Mouse (Mus musculus): ENCODE measurements around the gene Gm4737. TPM values are rescaled to one million over a fixed set of nuclear protein-coding genes. Genes with fewer than 3 reads are reported as not detected.

The Gm4737 gene
- total RNA-seq, 2 experiments from 2014 or later = not detected

Other genes with a start within 250 kb of the Gm4737 start
- 1.3 TPM in 1 of 2 replicates, not detected in the other for gene Phldb2, start 201.5 kb downstream of the Gm4737 start, total RNA-seq (2015; ENCODE audit: low replicate concordance)
- gene Phldb2, start 201.5 kb downstream of the Gm4737 start, total RNA-seq (2017; ENCODE audit: low replicate concordance) = 0.26 TPM in 1 of 2 replicates, not detected in the other
- 0.77 and 0.84 TPM in 2 replicates for gene Plcxd2, start 144.9 kb downstream of the Gm4737 start, total RNA-seq (2015; ENCODE audit: low replicate concordance)
- 0.26 and 0.42 TPM in 2 replicates for gene Plcxd2, start 144.9 kb downstream of the Gm4737 start, total RNA-seq (2017; ENCODE audit: low replicate concordance)
- 3.1 and 3.3 TPM in 2 replicates for gene Cd96, start 34.8 kb downstream of the Gm4737 start, total RNA-seq (2015; ENCODE audit: low replicate concordance)
- 0.94 and 0.98 TPM in 2 replicates for gene Cd96, start 34.8 kb downstream of the Gm4737 start, total RNA-seq (2017; ENCODE audit: low replicate concordance)

All from erythroblast, adult 5-6 weeks (primary cell).